Mouse (Mus musculus): ENCODE results near the gene Eif3k. TPM values are rescaled to one million over a fixed set of nuclear protein-coding genes. Genes with fewer than 3 reads are reported as not detected.
A peak's percentile ranks its signal among the peaks of the same experiment; 100 is the strongest.

Eif3k gene
- polyA plus RNA-seq, 1 experiment from 2014 or later = 444 TPM

GRCm38 (mm10) chr7:28951764-28952163, 29.9 kb downstream of the Eif3k start:
- Histone ChIP-seq H3K27me3 (replicated peaks; ENCODE audit: control insufficient read depth, insufficient read depth, low read length) (no peaks in the 10 kb centered on the region), H3K9me3 (ENCODE audit: control insufficient read depth, low read length) (no peaks in the 10 kb centered on the region), H3K4me2 (ENCODE audit: low read length) (no peak overlapping the region), H3K27ac (ENCODE audit: low read depth) (no peak overlapping the region), H3K4me1 (replicated peaks; ENCODE audit: control insufficient read depth, insufficient read depth, low read length) (peaks cover 77% of the 10 kb centered on the region), H3K36me3 (ENCODE audit: control insufficient read depth, insufficient read depth, low read length) (0 out of 2 replicates have a peak, but pooled peaks cover 19% of the 10 kb centered on the region), H3K4me3 (ENCODE audit: low read depth, low read length) (no peak overlapping the region), H3K9ac (ENCODE audit: low read length) (no peak overlapping the region)
- WGBS = 67% methylated on average over 2 of the region's 2 CpGs
- ATAC-seq (replicated peaks; ENCODE audit: low FRiP score, low TSS enrichment, low read depth) (no peak), DNase-seq (ENCODE audit: low spot score) (no peak)

GRCm38 (mm10) chr7:28950346-28951037, 31.2 kb downstream of the Eif3k start:
- Histone ChIP-seq H3K36me3 (ENCODE audit: control insufficient read depth, insufficient read depth, low read length) (0 out of 2 replicates have a peak, but pooled peaks cover 16% of the 10 kb centered on the region), H3K9me3 (ENCODE audit: control insufficient read depth, low read length) (no peaks in the 10 kb centered on the region), H3K27ac (ENCODE audit: low read depth) (no peak overlapping the region), H3K4me2 (ENCODE audit: low read length) (no peak overlapping the region), H3K4me1 (replicated peaks; ENCODE audit: control insufficient read depth, insufficient read depth, low read length) (peaks cover 79% of the 10 kb centered on the region), H3K4me3 (ENCODE audit: low read depth, low read length) (no peak overlapping the region), H3K9ac (ENCODE audit: low read length) (no peak overlapping the region), H3K27me3 (replicated peaks; ENCODE audit: control insufficient read depth, insufficient read depth, low read length) (no peaks in the 10 kb centered on the region)
- 84% methylated on average over 10 of the region's 10 CpGs for WGBS
- DNase-seq (ENCODE audit: low spot score) (no peak), ATAC-seq (replicated peaks; ENCODE audit: low FRiP score, low TSS enrichment, low read depth) (no peak)

GRCm38 (mm10) chr7:28949298-28949697, 32.4 kb downstream of the Eif3k start:
- Histone ChIP-seq H3K27ac (ENCODE audit: low read depth) (0 out of 2 replicates have a peak overlapping the region, but pooled peaks have one; percentile 8), H3K4me1 (replicated peaks; ENCODE audit: control insufficient read depth, insufficient read depth, low read length) (peaks cover 87% of the 10 kb centered on the region), H3K27me3 (replicated peaks; ENCODE audit: control insufficient read depth, insufficient read depth, low read length) (no peaks in the 10 kb centered on the region), H3K36me3 (ENCODE audit: control insufficient read depth, insufficient read depth, low read length) (0 out of 2 replicates have a peak, but pooled peaks cover 13% of the 10 kb centered on the region), H3K4me3 (ENCODE audit: low read depth, low read length) (no peak overlapping the region), H3K9me3 (ENCODE audit: control insufficient read depth, low read length) (no peaks in the 10 kb centered on the region), H3K4me2 (ENCODE audit: low read length) (no peak overlapping the region), H3K9ac (ENCODE audit: low read length) (no peak overlapping the region)
- DNase-seq (ENCODE audit: low spot score) = no peak
- ATAC-seq (replicated peaks; ENCODE audit: low FRiP score, low TSS enrichment, low read depth) = no peak
- 75% methylated on average over 2 of the region's 2 CpGs for WGBS

DNA sequence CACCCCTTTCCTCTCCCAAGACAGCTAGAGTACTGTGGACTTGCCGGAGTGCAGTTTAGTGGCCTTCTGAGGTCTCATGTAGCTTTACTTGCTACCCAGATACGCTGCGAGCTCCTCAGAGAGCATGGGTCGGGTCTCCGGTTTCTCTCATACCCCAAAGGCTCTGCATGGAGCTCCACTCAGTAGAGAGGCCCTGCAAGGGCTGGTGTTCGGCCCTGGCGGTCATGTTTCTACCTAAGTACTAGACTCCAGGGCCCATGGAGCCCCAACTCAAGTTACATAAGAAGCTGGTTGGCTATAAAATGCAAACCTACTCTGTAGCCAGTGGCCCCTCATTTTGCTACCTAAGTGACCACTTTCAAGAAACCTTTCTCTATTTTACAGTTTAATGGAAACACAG, 32.9 kb downstream of the Eif3k start:
- H3K9me3 ChIP-seq (ENCODE audit: control insufficient read depth, low read length) = no peaks in the 10 kb centered on the region
- H3K36me3 ChIP-seq (ENCODE audit: control insufficient read depth, insufficient read depth, low read length) = 0 out of 2 replicates have a peak, but pooled peaks cover 13% of the 10 kb centered on the region
- H3K27ac ChIP-seq (ENCODE audit: low read depth) = 0 out of 2 replicates have a peak overlapping the region, but pooled peaks have one; percentile 25
- 83% methylated on average over 7 of the region's 7 CpGs for whole genome bisulfite sequencing
- no peaks in the 10 kb centered on the region for H3K27me3 ChIP-seq (replicated peaks; ENCODE audit: control insufficient read depth, insufficient read depth, low read length)
- no peak for ATAC-seq (replicated peaks; ENCODE audit: low FRiP score, low TSS enrichment, low read depth)
- H3K9ac ChIP-seq (ENCODE audit: low read length) = no peak overlapping the region
- H3K4me3 ChIP-seq (ENCODE audit: low read depth, low read length) = no peak overlapping the region
- peaks cover 87% of the 10 kb centered on the region for H3K4me1 ChIP-seq (replicated peaks; ENCODE audit: control insufficient read depth, insufficient read depth, low read length)
- no peak overlapping the region for H3K4me2 ChIP-seq (ENCODE audit: low read length)
- no peak for DNase-seq (ENCODE audit: low spot score)

DNA sequence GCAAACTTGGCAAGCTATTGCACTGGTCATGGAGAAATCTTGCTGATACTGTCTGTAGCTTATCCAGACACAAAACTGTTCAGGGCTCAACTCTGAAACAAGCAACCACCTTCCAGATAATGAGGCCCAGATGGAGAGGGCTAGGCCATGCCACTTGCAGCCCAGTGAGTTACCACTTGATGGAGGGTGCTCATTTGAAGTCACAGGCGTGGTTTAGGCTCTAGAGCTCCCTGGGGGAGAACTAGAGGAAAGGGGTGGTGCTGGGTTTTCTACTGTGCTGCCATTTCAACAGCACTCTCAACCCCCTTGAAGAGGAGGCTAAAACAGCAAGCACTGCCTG, 35.4 kb downstream of the Eif3k start:
- H3K4me1 ChIP-seq (replicated peaks; ENCODE audit: control insufficient read depth, insufficient read depth, low read length) = peaks cover 86% of the 10 kb centered on the region
- DNase-seq (ENCODE audit: low spot score) (no peak), ATAC-seq (replicated peaks; ENCODE audit: low FRiP score, low TSS enrichment, low read depth) (no peak)

GRCm38 (mm10) chr7:28945416-28946270, 36.0 kb downstream of the Eif3k start:
- Histone ChIP-seq H3K36me3 (ENCODE audit: control insufficient read depth, insufficient read depth, low read length) (0 out of 2 replicates have a peak, but pooled peaks cover 7% of the 10 kb centered on the region), H3K4me3 (ENCODE audit: low read depth, low read length) (no peak overlapping the region), H3K27ac (ENCODE audit: low read depth) (peak overlapping the region; percentile 73), H3K4me1 (replicated peaks; ENCODE audit: control insufficient read depth, insufficient read depth, low read length) (peaks cover 87% of the 10 kb centered on the region), H3K27me3 (replicated peaks; ENCODE audit: control insufficient read depth, insufficient read depth, low read length) (no peaks in the 10 kb centered on the region), H3K4me2 (ENCODE audit: low read length) (peak overlapping the region; percentile 29), H3K9ac (ENCODE audit: low read length) (peak overlapping the region; percentile 30), H3K9me3 (ENCODE audit: control insufficient read depth, low read length) (no peaks in the 10 kb centered on the region)
- DNase-seq (ENCODE audit: low spot score) = peak; percentile 62
- WGBS = 18% methylated on average over 10 of the region's 10 CpGs
- ATAC-seq (replicated peaks; ENCODE audit: low FRiP score, low TSS enrichment, low read depth) = peak; percentile 47

More for the DNA sequence above, 35.4 kb downstream of the Eif3k start:
- 0 out of 2 replicates have a peak, but pooled peaks cover 13% of the 10 kb centered on the region for H3K36me3 ChIP-seq (ENCODE audit: control insufficient read depth, insufficient read depth, low read length)
- no peak overlapping the region for H3K9ac ChIP-seq (ENCODE audit: low read length)
- peak overlapping the region; percentile 73 for H3K27ac ChIP-seq (ENCODE audit: low read depth)
- H3K27me3 ChIP-seq (replicated peaks; ENCODE audit: control insufficient read depth, insufficient read depth, low read length) = no peaks in the 10 kb centered on the region
- no peak overlapping the region; the same call in 1 of the 2 replicates for H3K4me2 ChIP-seq (ENCODE audit: low read length)
- H3K4me3 ChIP-seq (ENCODE audit: low read depth, low read length) = no peak overlapping the region
- no peaks in the 10 kb centered on the region for H3K9me3 ChIP-seq (ENCODE audit: control insufficient read depth, low read length)
- WGBS = 5% methylated on average over 1 of the region's 1 CpGs

DNA sequence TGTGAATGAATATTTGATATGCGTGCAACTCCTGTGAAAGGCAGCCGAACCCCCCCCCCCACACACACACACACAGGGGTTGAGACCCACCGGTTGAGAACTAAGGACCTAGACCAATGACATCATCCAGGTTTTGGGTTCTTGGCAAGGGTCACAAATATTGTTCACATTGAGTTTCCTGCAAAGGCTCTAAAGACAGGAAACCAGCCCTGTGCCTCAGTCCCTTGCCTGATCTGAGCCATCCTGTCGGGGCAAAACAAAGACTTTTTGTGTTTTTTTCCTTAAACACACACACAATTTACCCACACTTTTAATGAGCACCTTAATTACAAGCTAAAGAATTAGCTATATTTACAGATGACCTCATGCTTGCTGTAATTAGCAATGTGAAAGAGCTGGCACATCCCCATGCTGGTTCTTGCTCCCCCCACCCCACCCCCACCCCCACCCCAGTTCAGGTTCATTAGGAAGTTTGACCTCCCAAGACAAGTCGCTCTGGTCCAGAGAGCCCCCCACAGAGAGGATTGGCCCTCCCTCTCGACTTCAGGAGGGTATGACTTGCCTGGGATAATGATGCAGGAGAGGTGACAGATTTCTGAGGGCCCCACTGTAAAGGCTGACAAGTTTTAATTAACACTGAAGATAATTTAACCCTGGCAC, 36.8 kb downstream of the Eif3k start:
- Histone ChIP-seq H3K9me3 (ENCODE audit: control insufficient read depth, low read length) (no peaks in the 10 kb centered on the region), H3K36me3 (ENCODE audit: control insufficient read depth, insufficient read depth, low read length) (0 out of 2 replicates have a peak, but pooled peaks cover 6% of the 10 kb centered on the region), H3K27me3 (replicated peaks; ENCODE audit: control insufficient read depth, insufficient read depth, low read length) (no peaks in the 10 kb centered on the region), H3K27ac (ENCODE audit: low read depth) (peak overlapping the region; percentile 73), H3K4me2 (ENCODE audit: low read length) (peak overlapping the region; percentile 29; the same call in 1 of the 2 replicates), H3K9ac (ENCODE audit: low read length) (peak overlapping the region; percentile 30), H3K4me1 (replicated peaks; ENCODE audit: control insufficient read depth, insufficient read depth, low read length) (peaks cover 88% of the 10 kb centered on the region), H3K4me3 (ENCODE audit: low read depth, low read length) (no peak overlapping the region)
- WGBS = 39% methylated on average over 6 of the region's 6 CpGs
- ATAC-seq (replicated peaks; ENCODE audit: low FRiP score, low TSS enrichment, low read depth) = no peak; the same call in 1 of the 2 replicates
- no peak for DNase-seq (ENCODE audit: low spot score)

DNA sequence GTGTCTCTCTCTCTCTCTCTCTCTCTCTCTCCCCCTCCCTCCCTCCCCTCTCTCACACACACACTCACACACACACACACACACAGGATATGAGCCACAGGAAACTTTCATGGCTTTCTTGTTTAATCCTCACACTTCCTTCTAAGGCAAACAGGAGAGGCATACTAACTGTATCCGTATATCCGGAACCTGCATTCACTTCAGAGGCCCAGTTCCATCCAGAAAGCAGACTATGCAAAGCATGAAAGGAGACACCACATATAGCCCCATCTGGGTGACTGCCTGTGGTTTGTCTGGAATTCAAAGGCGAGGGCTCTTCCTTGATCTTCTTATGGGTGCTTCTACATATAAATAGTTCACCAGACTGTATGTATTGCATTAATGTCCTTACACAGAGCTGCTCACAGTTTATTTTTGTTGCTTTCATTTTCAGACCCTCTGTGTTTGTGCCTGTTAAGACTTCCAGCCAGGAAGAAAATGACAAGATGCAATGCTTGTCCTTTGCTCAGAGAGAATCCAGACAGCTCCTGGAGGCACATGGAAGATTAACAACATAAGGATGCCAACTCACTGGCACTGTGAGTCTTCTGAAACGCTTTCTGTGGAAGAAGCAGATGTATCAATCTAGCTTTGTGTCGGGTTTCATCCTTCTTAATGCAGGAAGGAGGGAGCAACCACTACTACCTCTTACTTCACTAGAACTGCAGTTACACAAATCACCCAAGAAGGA, 38.0 kb downstream of the Eif3k start:
- ATAC-seq (replicated peaks; ENCODE audit: low FRiP score, low TSS enrichment, low read depth) (no peak), DNase-seq (ENCODE audit: low spot score) (no peak)
- Histone ChIP-seq H3K4me2 (ENCODE audit: low read length) (no peak overlapping the region), H3K36me3 (ENCODE audit: control insufficient read depth, insufficient read depth, low read length) (0 out of 2 replicates have a peak, but pooled peaks cover 6% of the 10 kb centered on the region), H3K9me3 (ENCODE audit: control insufficient read depth, low read length) (no peaks in the 10 kb centered on the region), H3K27me3 (replicated peaks; ENCODE audit: control insufficient read depth, insufficient read depth, low read length) (no peaks in the 10 kb centered on the region), H3K9ac (ENCODE audit: low read length) (no peak overlapping the region), H3K4me3 (ENCODE audit: low read depth, low read length) (no peak overlapping the region), H3K27ac (ENCODE audit: low read depth) (peak overlapping the region; percentile 73), H3K4me1 (replicated peaks; ENCODE audit: control insufficient read depth, insufficient read depth, low read length) (peaks cover 76% of the 10 kb centered on the region)
- 32% methylated on average over 5 of the region's 5 CpGs for WGBS
